Mouse (Mus musculus) lung, postnatal 0 days (tissue): ENCODE measurements around the gene Gng7. TPM values are rescaled to one million over a fixed set of nuclear protein-coding genes. Genes with fewer than 3 reads are reported as not detected.
A peak's percentile ranks its signal among the peaks of the same experiment; 100 is the strongest.

Source experiments
- ATAC-seq: fragments of 200-750 bp; cut with Nextera tagmentation; 2 replicates; pipeline ENCODE4 v1.8.0; 2017; ENCODE audit warnings: moderate library complexity
- DNase-seq: peaks from one replicate; pipeline ENCODE4 v3.0.0-alpha.2; 2016; ENCODE audit warnings: low spot score
- H3K27ac ChIP-seq: fragments of 300-500 bp; sonication (generic); 2 replicates; pipeline ENCODE4 v1.5.1; 2014; ENCODE audit warnings: antibody characterized with exemption, mild to moderate bottlenecking, low read length, mixed read lengths
- H3K27me3 ChIP-seq: fragments of 300-500 bp; sonication (generic); replicated peaks from 2 replicates; pipeline ENCODE4 v1.6.1; 2014; ENCODE audit warnings: low read length, mixed read lengths; ENCODE audit not compliant: insufficient read depth
- H3K36me3 ChIP-seq: fragments of 300-500 bp; sonication (generic); 2 replicates; pipeline ENCODE4 v1.6.1; 2014; ENCODE audit warnings: low read length, mixed read lengths; ENCODE audit not compliant: insufficient read depth
- H3K4me1 ChIP-seq: fragments of 300-500 bp; sonication (generic); 2 replicates; pipeline ENCODE4 v1.6.1; 2014; ENCODE audit warnings: antibody characterized with exemption, low read depth, low read length, mixed read lengths; ENCODE audit not compliant: insufficient read depth
- H3K4me2 ChIP-seq: fragments of 300-500 bp; sonication (generic); replicated peaks from 2 replicates; pipeline ENCODE4 v1.6.1; 2014; ENCODE audit warnings: low read depth, mild to moderate bottlenecking, low read length, moderate library complexity, mixed read lengths
- H3K4me3 ChIP-seq: fragments of 300-500 bp; sonication (generic); 2 replicates; pipeline ENCODE4 v1.5.1; 2014; ENCODE audit warnings: low read depth, low read length
- H3K9ac ChIP-seq: fragments of 300-500 bp; sonication (generic); replicated peaks from 2 replicates; pipeline ENCODE4 v1.6.1; 2014; ENCODE audit warnings: low read depth, mild to moderate bottlenecking
- H3K9me3 ChIP-seq: fragments of 300-500 bp; sonication (generic); 2 replicates; pipeline ENCODE4 v1.6.1; 2016; ENCODE audit warnings: low read length, mixed read lengths
- CTCF ChIP-seq: IDR thresholded peaks from 2 replicates; pipeline ENCODE4 v1.5.1; 2016; ENCODE audit warnings: antibody characterized with exemption, mild to moderate bottlenecking
- EP300 ChIP-seq: IDR thresholded peaks from 2 replicates; pipeline ENCODE4 v1.6.1; 2016; ENCODE audit warnings: antibody characterized with exemption, mild to moderate bottlenecking, control low read depth
- WGBS: fragments of 180-500 bp; shearing (Covaris S2); extraction: QIAGEN DNeasy Blood & Tissue Kit; methylation state at CpG from one replicate; pipeline ENCODE4 v1.1.7; 2014; 5-methylcytosine and 5-hydroxymethylcytosine counted together
- polyA plus RNA-seq: library from polyadenylated mRNA; unstranded; fragments of >200 nt; fragmentation: Nextera tagmentation; extraction: Ambion mirVana; gene quantifications from 2 replicates; pipeline ENCODE4 v1.2.1, GENCODE M21; 2015

Gng7 gene
- polyA plus RNA-seq, 1 experiment from 2014 or later: 1.0 TPM

DNA sequence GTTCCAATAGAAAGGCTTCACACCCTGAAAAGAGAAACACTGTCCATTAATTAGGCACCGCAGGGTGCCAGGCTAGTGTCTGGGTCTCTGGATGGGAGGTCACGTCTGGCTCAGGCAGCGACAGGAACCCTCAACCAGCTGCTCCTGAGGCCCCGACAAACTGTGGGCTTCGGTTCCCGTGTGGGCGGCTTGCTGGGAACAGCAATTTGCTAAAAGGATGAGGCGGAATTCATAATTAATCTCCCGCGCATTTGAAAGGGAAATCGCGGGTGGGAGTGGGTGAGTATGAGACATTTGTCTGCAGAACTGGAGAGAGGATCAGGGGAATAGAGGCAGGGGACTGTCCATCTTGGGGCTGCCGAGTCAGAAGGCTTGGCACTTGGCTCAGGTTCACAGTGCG, 16.7 kb downstream of the Gng7 start:
- Histone ChIP-seq H3K4me3 (no peak overlapping the region), H3K9ac (no peak overlapping the region), H3K4me2 (no peak overlapping the region), H3K4me1 (no peaks in the 10 kb centered on the region), H3K27me3 (0 out of 2 replicates have a peak, but pooled peaks cover 7% of the 10 kb centered on the region), H3K27ac (no peak overlapping the region), H3K9me3 (no peaks in the 10 kb centered on the region), H3K36me3 (no peaks in the 10 kb centered on the region)
- TF ChIP-seq EP300: no peak
- no peak for TF ChIP-seq CTCF
- DNase-seq: no peak
- no peak for ATAC-seq
- WGBS: 37% methylated on average over 13 of the region's 14 CpGs

DNA sequence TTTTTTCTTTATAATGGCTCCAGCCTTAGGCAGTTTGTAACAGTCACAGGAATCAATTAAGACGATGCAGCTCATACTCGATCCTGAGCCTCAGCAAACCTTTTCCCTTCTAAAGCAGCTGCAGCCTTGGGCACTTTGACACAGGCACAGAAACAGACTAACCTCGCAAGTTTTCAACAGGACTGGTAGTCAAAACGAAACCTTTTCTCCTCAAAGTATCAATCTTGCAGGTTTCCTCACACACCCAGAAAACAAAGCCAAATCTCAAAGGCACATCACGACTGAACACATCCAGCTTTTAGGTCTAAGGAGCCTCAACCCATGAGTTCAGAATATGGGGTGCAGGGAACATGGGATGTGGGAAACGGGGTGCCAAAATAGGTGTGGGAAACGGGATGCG, 17.4 kb downstream of the Gng7 start:
- no peak overlapping the region for H3K27ac ChIP-seq
- no peak overlapping the region for H3K4me3 ChIP-seq
- no peak for DNase-seq
- 82% methylated on average over 8 of the region's 8 CpGs for WGBS
- no peaks in the 10 kb centered on the region for H3K4me1 ChIP-seq
- no peak for TF ChIP-seq CTCF
- no peak for TF ChIP-seq EP300
- H3K9me3 ChIP-seq: no peaks in the 10 kb centered on the region
- H3K9ac ChIP-seq: no peak overlapping the region
- no peaks in the 10 kb centered on the region for H3K36me3 ChIP-seq
- 0 out of 2 replicates have a peak, but pooled peaks cover 7% of the 10 kb centered on the region for H3K27me3 ChIP-seq
- H3K4me2 ChIP-seq: no peak overlapping the region
- no peak for ATAC-seq

DNA sequence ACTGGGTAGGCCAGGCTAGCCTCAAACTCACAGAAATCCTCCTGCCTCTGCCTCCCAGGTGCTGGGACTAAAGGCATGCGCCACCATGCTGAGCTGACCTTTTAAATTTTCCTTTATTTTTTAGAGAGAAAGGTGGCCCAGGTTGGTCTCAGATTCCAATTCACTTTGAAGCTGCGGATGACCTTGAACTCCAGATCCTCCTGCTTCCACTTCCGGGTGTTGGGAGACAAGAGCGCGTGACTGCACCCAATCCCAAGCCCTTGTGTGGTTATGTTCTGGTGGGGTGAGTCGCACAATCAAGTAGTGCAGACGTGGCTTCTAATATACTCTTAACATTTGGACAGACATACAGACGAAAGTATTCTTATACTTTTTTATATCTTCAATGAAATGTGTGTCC, 18.2 kb downstream of the Gng7 start:
- Histone ChIP-seq H3K4me3 (no peak overlapping the region), H3K9ac (no peak overlapping the region), H3K9me3 (no peaks in the 10 kb centered on the region), H3K4me1 (no peaks in the 10 kb centered on the region), H3K36me3 (no peaks in the 10 kb centered on the region), H3K27me3 (0 out of 2 replicates have a peak, but pooled peaks cover 7% of the 10 kb centered on the region), H3K4me2 (no peak overlapping the region), H3K27ac (no peak overlapping the region)
- WGBS: 92% methylated on average over 8 of the region's 8 CpGs
- ATAC-seq (no peak), DNase-seq (no peak)
- TF ChIP-seq CTCF: no peak
- no peak for TF ChIP-seq EP300

DNA sequence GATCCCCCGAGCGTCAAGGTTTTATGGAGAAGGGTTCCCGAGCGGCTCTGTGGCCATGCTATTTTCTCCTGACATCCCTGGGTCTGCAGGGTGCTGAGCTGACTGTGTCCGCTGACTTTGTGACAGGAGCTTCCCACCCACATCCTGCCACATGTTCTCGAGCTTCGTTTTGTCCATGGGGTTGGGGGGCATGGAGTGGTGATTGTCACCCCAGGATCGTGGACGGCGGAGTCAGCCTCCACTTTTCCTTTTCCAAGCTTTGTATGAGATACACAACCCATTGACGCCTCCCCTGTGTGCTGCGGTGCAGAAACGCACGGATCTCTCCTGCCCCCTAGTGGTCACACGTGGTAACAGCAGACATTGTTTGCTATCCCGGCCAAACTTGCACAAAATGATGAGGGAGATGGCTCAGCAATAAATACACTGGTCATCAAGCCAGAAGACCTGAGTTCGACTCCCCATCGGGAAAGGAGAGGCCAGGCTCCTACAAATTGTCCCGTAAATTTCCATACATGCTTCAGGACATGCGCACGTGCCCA, 19.6 kb downstream of the Gng7 start:
- no peak overlapping the region for H3K9ac ChIP-seq

DNA sequence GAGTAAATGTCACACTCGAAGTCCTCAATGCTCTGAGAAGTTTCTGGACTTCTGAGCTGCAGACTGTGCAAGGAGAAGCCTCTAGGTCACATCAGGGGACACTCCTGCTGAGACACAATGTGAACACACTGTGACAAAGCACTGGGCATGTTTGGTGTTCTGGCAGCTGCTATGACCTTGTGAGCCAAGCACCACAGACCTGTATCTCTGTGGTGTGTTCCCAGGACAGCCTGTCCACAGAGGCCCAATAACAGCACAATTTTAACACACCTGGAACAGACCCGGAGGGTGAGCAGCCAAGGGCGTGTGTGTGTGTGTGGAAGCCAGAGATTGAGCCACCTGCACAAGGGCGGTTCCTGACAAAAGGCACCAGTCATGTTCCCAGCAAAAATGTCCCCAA, 20.1 kb downstream of the Gng7 start:
- Histone ChIP-seq H3K27ac (no peak overlapping the region), H3K27me3 (0 out of 2 replicates have a peak, but pooled peaks cover 7% of the 10 kb centered on the region), H3K9ac (no peak overlapping the region), H3K36me3 (no peaks in the 10 kb centered on the region), H3K4me3 (no peak overlapping the region), H3K9me3 (no peaks in the 10 kb centered on the region), H3K4me2 (no peak overlapping the region), H3K4me1 (no peaks in the 10 kb centered on the region)
- WGBS: 43% methylated on average over 4 of the region's 4 CpGs
- ATAC-seq (no peak), DNase-seq (no peak)
- TF ChIP-seq CTCF (no peak), EP300 (no peak)

More for the DNA sequence above, 19.6 kb downstream of the Gng7 start:
- Histone ChIP-seq H3K27ac (no peak overlapping the region), H3K27me3 (0 out of 2 replicates have a peak, but pooled peaks cover 7% of the 10 kb centered on the region), H3K36me3 (no peaks in the 10 kb centered on the region), H3K4me3 (no peak overlapping the region), H3K9me3 (no peaks in the 10 kb centered on the region), H3K4me1 (no peaks in the 10 kb centered on the region), H3K4me2 (no peak overlapping the region)
- TF ChIP-seq CTCF (peak; percentile 100), EP300 (no peak)
- WGBS: 11% methylated on average over 21 of the region's 21 CpGs
- DNase-seq: peak; percentile 82
- peak; percentile 36 for ATAC-seq

DNA sequence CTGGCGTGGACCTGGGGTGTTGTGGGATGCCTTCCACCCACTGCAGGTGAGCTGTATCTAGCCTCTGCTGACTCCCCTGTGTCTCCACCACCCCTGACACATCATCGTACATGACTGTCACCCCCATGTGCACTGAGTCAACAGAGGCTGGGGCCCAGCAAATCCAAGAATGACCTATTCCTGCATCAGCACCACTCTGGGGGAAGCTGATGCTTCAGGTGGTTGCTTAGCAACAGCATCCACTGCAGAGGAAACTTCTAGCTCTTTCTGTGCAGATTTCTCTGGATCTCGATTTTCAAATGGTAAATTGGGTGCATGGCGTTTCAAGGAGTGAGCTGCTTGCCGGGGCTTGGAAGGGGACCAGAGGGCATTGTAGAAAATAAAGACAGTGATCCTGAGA, 21.5 kb downstream of the Gng7 start:
- 55% methylated on average over 5 of the region's 5 CpGs for WGBS
- Histone ChIP-seq H3K36me3 (no peaks in the 10 kb centered on the region), H3K27me3 (0 out of 2 replicates have a peak, but pooled peaks cover 7% of the 10 kb centered on the region), H3K27ac (no peak overlapping the region), H3K4me2 (no peak overlapping the region), H3K9ac (no peak overlapping the region), H3K4me3 (no peak overlapping the region), H3K9me3 (no peaks in the 10 kb centered on the region), H3K4me1 (no peaks in the 10 kb centered on the region)
- TF ChIP-seq EP300 (no peak), CTCF (no peak)
- ATAC-seq (no peak), DNase-seq (no peak)

DNA sequence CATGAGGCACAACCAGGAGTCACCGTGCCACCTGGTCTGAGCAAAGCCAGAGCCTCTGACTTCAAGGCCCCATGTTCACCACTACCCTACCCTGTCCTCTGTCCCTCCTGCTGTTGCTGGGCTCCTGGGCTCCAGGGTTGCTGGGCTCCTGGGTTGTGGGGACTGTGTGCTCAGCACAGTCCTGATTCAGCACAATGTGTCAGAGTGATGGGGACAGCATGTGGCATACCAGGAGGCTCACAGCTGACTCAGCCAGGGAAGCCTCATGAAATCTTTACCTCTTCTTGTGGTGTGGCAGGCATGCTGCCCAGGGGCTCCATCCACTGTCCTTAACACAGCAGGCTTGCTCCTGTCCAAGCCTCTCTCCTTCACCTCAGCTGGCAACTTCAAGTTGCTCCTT, 22.8 kb downstream of the Gng7 start:
- no peak for ATAC-seq
- WGBS: 75% methylated on average over 1 of the region's 1 CpGs
- TF ChIP-seq CTCF (no peak), EP300 (no peak)

More for the DNA sequence above, 22.8 kb downstream of the Gng7 start:
- Histone ChIP-seq H3K36me3 (no peaks in the 10 kb centered on the region), H3K9ac (no peak overlapping the region), H3K27ac (no peak overlapping the region), H3K9me3 (no peaks in the 10 kb centered on the region), H3K4me3 (no peak overlapping the region), H3K4me1 (peaks cover 4% of the 10 kb centered on the region; the same call in 1 of the 2 replicates), H3K27me3 (0 out of 2 replicates have a peak, but pooled peaks cover 7% of the 10 kb centered on the region), H3K4me2 (no peak overlapping the region)
- no peak for DNase-seq
